In genomic region chr7:43562006-43562633, GRCm38 (mm10) we compare ENCODE assay signal across 8 mouse cellular contexts. TPM values are rescaled to one million over a fixed set of nuclear protein-coding genes. Genes with fewer than 3 reads are reported as not detected.
A peak's percentile ranks its signal among the peaks of the same experiment; 100 is the strongest.
DNase-seq lines count a peak whose midpoint lies in the region; ATAC-seq lines count a peak whose summit lies in the region.

Gene Zfp658, plus strand, starts transcription at chr7:43562256.

- peak within 1 kb of the TSS; percentile 83 for H3K4me3 ChIP-seq in brown adipose tissue, adult 24 weeks (ENCODE audit: insufficient read depth, low read depth, low read length)
- peak within 1 kb of the TSS; percentile 74 for H3K4me3 ChIP-seq in forebrain, embryonic 12.5 days (replicated peaks)
- H3K4me3 ChIP-seq in heart, embryonic 16.5 days (ENCODE audit: low read length): peak within 1 kb of the TSS; percentile 71
- peak within 1 kb of the TSS; percentile 63 for H3K4me3 ChIP-seq in liver, embryonic 13.5 days (replicated peaks)
- peak within 1 kb of the TSS; percentile 72 for H3K4me3 ChIP-seq in stomach, embryonic 14.5 days (ENCODE audit: low read depth, low read length)

- ATAC-seq in forebrain, embryonic 12.5 days (ENCODE audit: low FRiP score): peak; percentile 92
- ATAC-seq in heart, embryonic 16.5 days (replicated peaks; ENCODE audit: extremely low read depth, insufficient read depth, low FRiP score): peak; percentile 87
- ATAC-seq in liver, embryonic 13.5 days (ENCODE audit: low read depth): peak; percentile 68
- ATAC-seq in stomach, embryonic 14.5 days (ENCODE audit: insufficient number of reproducible peaks, insufficient read depth, low FRiP score, low read depth): peak; percentile 86; the same call in 1 of the 2 replicates

- H3K27ac ChIP-seq in brown adipose tissue, adult 24 weeks (replicated peaks; ENCODE audit: low read depth, low read length): peak within 1 kb of the TSS; percentile 62
- peak within 1 kb of the TSS; percentile 92 for H3K27ac ChIP-seq in forebrain, embryonic 12.5 days
- peak within 1 kb of the TSS; percentile 69 for H3K27ac ChIP-seq in heart, embryonic 16.5 days (ENCODE audit: low read length)
- H3K27ac ChIP-seq in liver, embryonic 13.5 days: peak within 1 kb of the TSS; percentile 20; the same call in 1 of the 2 replicates
- H3K27ac ChIP-seq in stomach, embryonic 14.5 days (ENCODE audit: low read length): peak within 1 kb of the TSS; percentile 61

- H3K9me3 ChIP-seq in forebrain, embryonic 12.5 days: no peaks in the 10 kb centered on the region
- no peaks in the 10 kb centered on the region for H3K9me3 ChIP-seq in heart, embryonic 16.5 days (replicated peaks; ENCODE audit: control insufficient read depth, low read length)
- no peaks in the 10 kb centered on the region for H3K9me3 ChIP-seq in liver, embryonic 13.5 days (replicated peaks)
- H3K9me3 ChIP-seq in stomach, embryonic 14.5 days (ENCODE audit: control insufficient read depth, low read depth, low read length): no peaks in the 10 kb centered on the region

- H3K9ac ChIP-seq in forebrain, embryonic 12.5 days: peak within 1 kb of the TSS; percentile 74
- H3K9ac ChIP-seq in heart, embryonic 16.5 days (ENCODE audit: low read length): peak within 1 kb of the TSS; percentile 78
- peak within 1 kb of the TSS; percentile 62 for H3K9ac ChIP-seq in liver, embryonic 13.5 days
- H3K9ac ChIP-seq in stomach, embryonic 14.5 days (replicated peaks; ENCODE audit: low read depth, low read length): peak within 1 kb of the TSS; percentile 81

- H3K36me3 ChIP-seq in forebrain, embryonic 12.5 days (replicated peaks): peaks cover 17% of the 10 kb centered on the region
- peaks cover 7% of the 10 kb centered on the region; the same call in 1 of the 2 replicates for H3K36me3 ChIP-seq in heart, embryonic 16.5 days (ENCODE audit: control insufficient read depth, insufficient read depth)
- no peaks in the 10 kb centered on the region for H3K36me3 ChIP-seq in liver, embryonic 13.5 days
- peaks cover 10% of the 10 kb centered on the region for H3K36me3 ChIP-seq in stomach, embryonic 14.5 days (ENCODE audit: control insufficient read depth, insufficient read depth, low read length)

- H3K27me3 ChIP-seq in forebrain, embryonic 12.5 days: no peaks in the 10 kb centered on the region; the same call in 1 of the 2 replicates
- H3K27me3 ChIP-seq in heart, embryonic 16.5 days (ENCODE audit: control insufficient read depth, insufficient read depth, low read length): no peaks in the 10 kb centered on the region
- no peaks in the 10 kb centered on the region for H3K27me3 ChIP-seq in liver, embryonic 13.5 days
- no peaks in the 10 kb centered on the region for H3K27me3 ChIP-seq in stomach, embryonic 14.5 days (ENCODE audit: control insufficient read depth, insufficient read depth, low read length)

- DNase-seq in CD4-positive, CD25-positive, alpha-beta regulatory T cell, adult 2 months (ENCODE audit: low read depth, low spot score): peak; percentile 93
- DNase-seq in kidney, postnatal 25 days: peak; percentile 88 to 91
- DNase-seq in liver, embryonic 13.5 days: peak; percentile 32
- DNase-seq in natural killer cell, adult 2 months (ENCODE audit: low spot score in 2 of 2): peak; percentile 84 to 87

- peak within 1 kb of the TSS; percentile 72 for H3K4me2 ChIP-seq in forebrain, embryonic 12.5 days
- H3K4me2 ChIP-seq in heart, embryonic 16.5 days (ENCODE audit: low read depth, low read length): peak within 1 kb of the TSS; percentile 78
- H3K4me2 ChIP-seq in liver, embryonic 13.5 days: peak within 1 kb of the TSS; percentile 73
- peak within 1 kb of the TSS; percentile 79 for H3K4me2 ChIP-seq in stomach, embryonic 14.5 days (replicated peaks; ENCODE audit: low read depth, low read length)

- WGBS in forebrain, embryonic 12.5 days: under 1% methylated on average over 27 of the region's 27 CpGs
- 0% methylated on average over 27 of the region's 27 CpGs for WGBS in heart, embryonic 16.5 days
- WGBS in liver, embryonic 13.5 days (ENCODE audit: insufficient replicate concordance): 1% methylated on average over 27 of the region's 27 CpGs
- WGBS in stomach, embryonic 14.5 days: under 1% methylated on average over 27 of the region's 27 CpGs

- 0 out of 2 replicates have a peak, but pooled peaks cover 6% of the 10 kb centered on the region for H3K4me1 ChIP-seq in brown adipose tissue, adult 24 weeks (ENCODE audit: control insufficient read depth, insufficient read depth, insufficient read length, low read length)
- peaks cover 14% of the 10 kb centered on the region for H3K4me1 ChIP-seq in forebrain, embryonic 12.5 days
- H3K4me1 ChIP-seq in heart, embryonic 16.5 days (ENCODE audit: control insufficient read depth, insufficient read depth, low read length): peaks cover 2% of the 10 kb centered on the region; the same call in 1 of the 2 replicates
- H3K4me1 ChIP-seq in liver, embryonic 13.5 days (replicated peaks): peaks cover 10% of the 10 kb centered on the region; the same call in 1 of the 2 replicates
- H3K4me1 ChIP-seq in stomach, embryonic 14.5 days (ENCODE audit: control insufficient read depth, insufficient read depth, low read length): peaks cover 7% of the 10 kb centered on the region; the same call in 1 of the 2 replicates

RNA-seq across cellular contexts. Expression of gene Zfp658, which starts in this region (rescaled TPM):
- polyA plus RNA-seq in brown adipose tissue, adult 24 weeks (2012; ENCODE audit: insufficient read depth, insufficient read length, missing spikeins): 0.79 and 0.88 TPM in 2 replicates
- polyA plus RNA-seq in forebrain, embryonic 12.5 days (2016; fragmentation: Nextera tagmentation; extraction: Ambion mirVana): 7.5 and 7.8 TPM in 2 replicates
- polyA plus RNA-seq in heart, embryonic 16.5 days (2015; fragmentation: Nextera tagmentation; extraction: Ambion mirVana): 1.3 and 2.0 TPM in 2 replicates
- 0.20 and 0.27 TPM in 2 replicates for polyA plus RNA-seq in liver, embryonic 13.5 days (2015; fragmentation: Nextera tagmentation; extraction: Ambion mirVana)
- 3.2 and 5.0 TPM in 2 replicates for polyA plus RNA-seq in stomach, embryonic 14.5 days (2014; fragmentation: Nextera tagmentation; extraction: Ambion mirVana)

Comparison
In these comparisons a context has a peak if more than half of its experiments do, and no peak if none do; other contexts are left out.
1. Peak in every context shown above with its lines: DNase-seq, ATAC-seq, H3K4me3 ChIP-seq and H3K27ac ChIP-seq.
2. Peak in DNase-seq, ATAC-seq, H3K4me3 ChIP-seq, H3K27ac ChIP-seq, H3K9ac ChIP-seq and H3K4me2 ChIP-seq in liver, embryonic 13.5 days; RNA of the gene not detected or under 1 TPM.
3. DNase-seq: peak in every context shown above with its lines; median percentile 93 in CD4-positive, CD25-positive, alpha-beta regulatory T cell, adult 2 months; 90 in kidney, postnatal 25 days; 86 in natural killer cell, adult 2 months; 32 in liver, embryonic 13.5 days.
4. H3K27ac ChIP-seq: peak in every context shown above with its lines; median percentile 92 in forebrain, embryonic 12.5 days; 69 in heart, embryonic 16.5 days; 62 in brown adipose tissue, adult 24 weeks; 61 in stomach, embryonic 14.5 days; 20 in liver, embryonic 13.5 days.